Comparison of ENCODE assay signal across 8 mouse cellular contexts in the genomic region with DNA sequence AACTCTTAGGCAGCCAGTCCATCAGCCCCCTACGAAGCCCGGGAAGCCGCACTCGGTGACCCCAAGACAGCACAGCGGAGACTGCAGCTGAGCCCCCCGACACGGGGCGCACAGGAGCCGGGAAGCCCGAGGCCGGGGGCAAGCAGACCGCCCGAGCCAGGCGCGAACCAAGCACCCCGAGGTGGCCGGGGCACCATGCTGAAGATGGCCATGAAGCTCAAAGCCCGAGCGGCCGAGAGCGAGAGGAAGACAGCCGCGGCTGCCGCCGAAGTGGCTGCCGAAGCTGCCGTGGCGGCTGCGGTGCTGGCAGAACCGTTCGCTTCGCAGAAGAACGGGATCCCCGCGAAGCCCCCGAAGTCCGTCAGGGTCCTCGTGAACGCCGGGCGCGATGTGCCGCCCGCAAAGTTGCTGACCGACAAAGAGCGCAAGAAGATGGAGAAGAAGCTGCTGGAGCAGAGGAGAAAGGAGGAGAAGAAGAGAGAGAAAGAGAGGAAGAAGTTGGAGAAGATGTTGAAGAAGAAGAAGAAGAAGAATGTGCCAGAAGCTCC. TPM values are rescaled to one million over a fixed set of nuclear protein-coding genes. Genes with fewer than 3 reads are reported as not detected.
DNase-seq lines count a peak whose midpoint lies in the region; ATAC-seq and TF ChIP-seq lines count a peak whose summit lies in the region.

No protein-coding gene starts in this region.

- H3K4me2 ChIP-seq in lung, embryonic 15.5 days: peak overlapping the region; percentile 66
- peak overlapping the region; percentile 78 for H3K4me2 ChIP-seq in heart, postnatal 0 days (ENCODE audit: low read depth, low read length)

- no peak for TF ChIP-seq CTCF in heart, postnatal 0 days (IDR thresholded peaks at IDR 0.05; ENCODE audit: low read depth)

- peak; percentile 62 to 74 for DNase-seq in adrenal gland, adult (ENCODE audit: inconsistent age in 2 of 2, low spot score in 1 of 2)
- no peak for DNase-seq in adrenal gland, adult 8-10 months
- no peak for DNase-seq in lung, postnatal 36 days
- DNase-seq in heart, postnatal 0 days (ENCODE audit: low spot score): no peak
- peak; percentile 35 for DNase-seq in midbrain, embryonic 10.5 days (ENCODE audit: low spot score)
- no peak for DNase-seq in Muller cell, postnatal 12 days (ENCODE audit: inconsistent ontology term)
- no peak for DNase-seq in natural killer cell, adult 2 months (ENCODE audit: low spot score in 2 of 2)

- H3K27ac ChIP-seq in lung, embryonic 15.5 days: peak overlapping the region; percentile 98
- peak overlapping the region; percentile 100 for H3K27ac ChIP-seq in heart, postnatal 0 days (ENCODE audit: low read depth)
- peak overlapping the region; percentile 100 for H3K27ac ChIP-seq in midbrain, embryonic 10.5 days (replicated peaks)

- no peak for TF ChIP-seq EP300 in heart, postnatal 0 days (IDR thresholded peaks at IDR 0.05; ENCODE audit: low read depth)

- peak overlapping the region; percentile 99 for H3K9ac ChIP-seq in lung, embryonic 15.5 days
- H3K9ac ChIP-seq in heart, postnatal 0 days (replicated peaks; ENCODE audit: low read depth, low read length): peak overlapping the region; percentile 100

- no peaks in the 10 kb centered on the region for H3K27me3 ChIP-seq in lung, embryonic 15.5 days
- no peaks in the 10 kb centered on the region for H3K27me3 ChIP-seq in heart, postnatal 0 days (ENCODE audit: control insufficient read depth, insufficient read depth, low read length)
- H3K27me3 ChIP-seq in midbrain, embryonic 10.5 days (ENCODE audit: low read depth, poor library complexity, severe bottlenecking): no peaks in the 10 kb centered on the region

- H3K4me1 ChIP-seq in lung, embryonic 15.5 days: peaks cover 27% of the 10 kb centered on the region
- peaks cover 14% of the 10 kb centered on the region for H3K4me1 ChIP-seq in heart, postnatal 0 days (ENCODE audit: control insufficient read depth, insufficient read depth)
- peaks cover 48% of the 10 kb centered on the region for H3K4me1 ChIP-seq in midbrain, embryonic 10.5 days

- ATAC-seq in lung, embryonic 15.5 days (ENCODE audit: borderline replicate concordance, extremely low read depth, low FRiP score, low TSS enrichment): no peak
- no peak for ATAC-seq in heart, postnatal 0 days (ENCODE audit: insufficient read depth, low read depth)

- no peaks in the 10 kb centered on the region for H3K9me3 ChIP-seq in lung, embryonic 15.5 days
- H3K9me3 ChIP-seq in heart, postnatal 0 days (replicated peaks; ENCODE audit: control insufficient read depth, low read length): no peaks in the 10 kb centered on the region
- H3K9me3 ChIP-seq in midbrain, embryonic 10.5 days (replicated peaks): peaks cover 17% of the 10 kb centered on the region

- peak overlapping the region; percentile 98 for H3K4me3 ChIP-seq in lung, embryonic 15.5 days
- peak overlapping the region; percentile 100 for H3K4me3 ChIP-seq in heart, postnatal 0 days (ENCODE audit: low read depth, low read length)
- H3K4me3 ChIP-seq in midbrain, embryonic 10.5 days: peak overlapping the region; percentile 93

- WGBS in lung, embryonic 15.5 days: 52% methylated on average over 46 of the region's 46 CpGs
- 48% methylated on average over 46 of the region's 46 CpGs for WGBS in heart, postnatal 0 days
- 47% methylated on average over 46 of the region's 46 CpGs for WGBS in midbrain, embryonic 10.5 days

- no peaks in the 10 kb centered on the region for H3K36me3 ChIP-seq in lung, embryonic 15.5 days
- H3K36me3 ChIP-seq in heart, postnatal 0 days (replicated peaks; ENCODE audit: control insufficient read depth, insufficient read depth, low read length): no peaks in the 10 kb centered on the region
- peaks cover 27% of the 10 kb centered on the region for H3K36me3 ChIP-seq in midbrain, embryonic 10.5 days

RNA-seq across cellular contexts. Expression of a gene that starts 18.1 kb away (rescaled TPM):
- 1 to 10 TPM; 1.6 to 2.7 (median 2.3) TPM for total RNA-seq in adrenal gland, adult 8-10 months (2022)
- 25.3 and 26.4 TPM in 2 replicates for polyA plus RNA-seq in lung, embryonic 15.5 days (2015; fragmentation: Nextera tagmentation; extraction: Ambion mirVana)
- total RNA-seq in heart, postnatal 0 days (2014; rRNA removed; ENCODE audit: low replicate concordance): not detected in 2 replicates
- polyA plus RNA-seq in heart, postnatal 0 days (2015; fragmentation: Nextera tagmentation; extraction: Ambion mirVana): 11.3 and 15.8 TPM in 2 replicates
- 12.7 and 15.2 TPM in 2 replicates for polyA plus RNA-seq in midbrain, embryonic 10.5 days (2016; fragmentation: Nextera tagmentation; extraction: Ambion mirVana)

RNA-seq across cellular contexts. Expression of a gene that starts 44.3 kb away (rescaled TPM):
- total RNA-seq in adrenal gland, adult 8-10 months (2022): 1,000 to 10,000 TPM; 2,052 to 2,625 (median 2,313) TPM
- polyA plus RNA-seq in lung, embryonic 15.5 days (2015; fragmentation: Nextera tagmentation; extraction: Ambion mirVana): 2,028 and 2,095 TPM in 2 replicates
- 1,131 and 1,208 TPM in 2 replicates for total RNA-seq in heart, postnatal 0 days (2014; rRNA removed; ENCODE audit: low replicate concordance)
- 1,263 and 1,283 TPM in 2 replicates for polyA plus RNA-seq in heart, postnatal 0 days (2015; fragmentation: Nextera tagmentation; extraction: Ambion mirVana)
- polyA plus RNA-seq in midbrain, embryonic 10.5 days (2016; fragmentation: Nextera tagmentation; extraction: Ambion mirVana): 1,043 and 1,067 TPM in 2 replicates

Comparison
In these comparisons a context has a peak if more than half of its experiments do, and no peak if none do; other contexts are left out.
1. DNase-seq: peak in adrenal gland, adult (2 of 2) and midbrain, embryonic 10.5 days (single experiment); none in adrenal gland, adult 8-10 months (single experiment), lung, postnatal 36 days (single experiment), heart, postnatal 0 days (single experiment), Muller cell, postnatal 12 days (single experiment) and natural killer cell, adult 2 months (0 of 2).
2. Peak in every context shown above with its lines, with median percentiles within 50 percentile points of each other: H3K27ac ChIP-seq and H3K4me3 ChIP-seq.